Mouse (Mus musculus) MN1 (cell line): ENCODE measurements around the gene Syncrip.
A peak's percentile ranks its signal among the peaks of the same experiment; 100 is the strongest.
"Not testable (repeated sequence)": the region's sequence is repeated elsewhere in the genome, so short reads cannot be mapped to it uniquely, and the experiment has no call there.

Experiments
- DNase-seq: peaks from one replicate; pipeline ENCODE4 v3.0.0-alpha.2; 2016; ENCODE audit warnings: low spot score

Syncrip gene

DNA sequence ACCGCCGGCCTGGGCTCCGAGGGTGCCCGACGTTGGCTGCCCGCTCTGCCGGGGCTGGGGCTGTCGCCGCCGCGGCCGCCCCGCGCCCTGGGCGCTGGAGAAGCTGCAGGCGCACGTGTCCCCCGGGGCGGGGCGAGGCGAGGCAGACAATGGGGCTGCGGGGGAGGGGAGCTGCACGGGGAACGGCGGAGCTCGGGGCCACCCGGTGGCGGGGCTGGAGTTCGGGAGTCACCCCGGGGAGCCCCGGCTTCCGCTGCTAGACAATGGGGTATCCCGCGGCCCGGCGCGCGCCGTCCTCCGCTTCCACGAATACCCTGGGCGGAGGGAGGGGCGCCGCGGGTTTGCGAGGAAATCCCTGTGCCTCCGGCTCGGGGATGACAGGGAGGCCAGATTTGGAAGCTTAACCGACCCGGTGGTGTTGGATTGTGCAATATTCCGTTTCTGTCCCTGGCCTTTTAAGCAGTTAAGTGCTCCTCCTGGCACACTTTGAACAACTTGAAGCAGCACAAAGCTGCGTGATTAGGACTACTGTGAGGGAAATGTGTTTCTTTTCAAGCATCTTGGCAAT is 539 bp upstream of the Syncrip start:
- peak; percentile 78 for DNase-seq

DNA sequence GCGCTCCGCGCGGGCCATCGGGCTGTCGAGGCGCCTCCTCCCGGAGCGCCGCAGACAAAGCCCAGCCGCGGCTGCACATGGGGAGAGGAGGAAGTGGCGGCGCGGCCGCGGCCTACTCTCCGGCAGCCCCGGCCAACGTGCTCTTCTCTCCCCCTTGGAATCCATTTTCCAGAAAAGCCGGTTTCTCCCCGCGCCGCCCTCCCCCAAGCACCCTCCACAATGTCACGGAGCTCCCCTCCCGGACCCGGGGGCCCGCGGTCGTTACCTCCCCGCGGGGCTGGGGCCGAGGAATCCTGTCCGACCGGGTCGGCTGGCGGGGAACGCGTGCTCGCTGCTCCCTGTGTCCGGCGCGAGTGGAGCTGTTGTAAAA is 598 bp downstream of the Syncrip start:
- DNase-seq, result no peak

DNA sequence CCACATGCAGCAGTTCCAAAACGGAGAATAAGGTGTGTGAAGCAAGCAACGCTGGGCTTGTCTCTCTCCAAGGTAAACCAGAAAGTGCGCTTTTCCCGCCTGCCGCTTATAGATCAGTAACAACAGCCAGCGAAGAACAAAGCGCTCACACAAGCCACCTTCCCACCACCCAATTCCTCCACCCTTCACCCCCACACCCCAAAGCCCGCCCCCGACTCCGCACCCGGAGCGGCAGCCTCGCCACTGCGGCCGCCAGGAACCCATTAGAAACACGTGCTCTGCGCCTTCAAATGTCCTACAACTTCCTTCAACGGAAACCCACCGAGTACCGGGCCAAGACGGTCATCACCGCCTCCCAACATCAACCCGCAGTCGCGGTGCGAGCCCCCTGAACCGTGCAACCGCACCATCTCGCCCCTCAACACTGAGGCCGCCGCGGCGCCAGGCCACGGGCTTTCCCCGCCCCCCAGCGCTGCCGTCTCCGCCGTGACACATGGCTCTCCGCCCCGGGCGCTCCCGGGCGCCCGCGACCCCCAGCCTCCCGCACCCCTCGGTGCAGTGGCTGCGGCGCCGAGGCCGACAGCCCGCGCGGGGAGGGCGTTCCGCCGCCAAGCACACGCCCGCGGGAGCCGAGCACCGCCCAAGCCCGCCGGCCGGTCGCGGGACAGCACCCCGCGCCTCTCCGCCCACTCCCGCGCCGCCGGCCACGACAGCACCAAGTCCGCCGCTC is 1.1 kb downstream of the Syncrip start:
- DNase-seq, result peak; percentile 44

DNA sequence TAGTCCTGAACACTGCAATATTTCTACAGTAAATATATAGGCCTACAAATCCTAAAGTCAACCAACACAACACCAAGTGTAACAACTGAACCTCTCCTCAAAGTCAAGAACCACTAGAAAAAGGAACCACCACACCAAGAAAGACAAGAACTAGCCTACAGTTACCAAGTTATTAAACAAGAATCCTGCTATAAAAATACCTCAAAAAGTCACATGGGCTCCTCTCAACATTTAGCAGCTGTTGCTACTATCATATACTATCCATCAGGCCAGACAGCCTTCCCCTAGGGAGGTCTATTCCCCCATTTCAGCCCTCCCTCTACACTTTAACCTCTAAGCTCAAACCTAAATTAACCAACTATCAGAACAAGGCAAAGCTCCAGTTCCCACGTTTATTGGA is 2.3 kb downstream of the Syncrip start:
- DNase-seq, result no peak

DNA sequence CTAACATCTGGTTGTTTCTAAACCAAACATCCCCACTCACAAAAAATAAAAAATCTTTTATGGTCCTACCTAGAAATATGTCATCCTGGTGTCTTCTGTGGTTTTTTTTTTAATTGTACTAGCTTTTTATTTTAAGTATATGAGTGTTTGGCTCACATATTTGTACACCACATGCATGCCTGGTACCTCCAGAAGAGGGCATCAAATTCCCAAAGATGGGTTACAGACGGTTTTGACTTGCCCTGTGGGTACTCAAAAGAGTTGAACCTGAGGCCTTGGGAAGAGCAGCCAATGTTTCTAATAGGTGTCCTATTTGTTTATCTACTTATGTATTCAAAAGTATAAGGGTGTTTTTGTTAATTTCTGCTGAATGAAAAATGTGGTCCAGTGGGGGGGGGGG is 6.2 kb downstream of the Syncrip start:
- peak; percentile 25 for DNase-seq

DNA sequence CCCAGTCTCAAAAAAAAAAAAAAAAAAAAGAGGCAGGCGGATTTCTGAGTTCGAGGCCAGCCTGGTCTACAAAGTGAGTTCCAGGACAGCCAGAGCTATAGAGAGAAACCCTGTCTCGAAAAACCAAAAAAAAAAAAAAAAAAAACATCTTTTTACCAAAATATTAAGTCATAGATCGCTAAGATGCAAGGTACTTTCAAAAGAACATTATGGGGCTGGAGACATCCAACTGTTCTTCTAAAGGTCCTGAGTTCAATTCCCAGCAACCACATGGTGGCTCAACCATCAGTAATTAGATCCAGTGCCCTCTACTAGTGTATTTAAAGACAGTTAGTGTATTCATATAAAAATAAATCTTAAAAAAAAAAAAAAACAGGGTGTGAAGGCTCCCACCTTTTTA is 21.4 kb downstream of the Syncrip start:
- not testable (repeated sequence) for DNase-seq

DNA sequence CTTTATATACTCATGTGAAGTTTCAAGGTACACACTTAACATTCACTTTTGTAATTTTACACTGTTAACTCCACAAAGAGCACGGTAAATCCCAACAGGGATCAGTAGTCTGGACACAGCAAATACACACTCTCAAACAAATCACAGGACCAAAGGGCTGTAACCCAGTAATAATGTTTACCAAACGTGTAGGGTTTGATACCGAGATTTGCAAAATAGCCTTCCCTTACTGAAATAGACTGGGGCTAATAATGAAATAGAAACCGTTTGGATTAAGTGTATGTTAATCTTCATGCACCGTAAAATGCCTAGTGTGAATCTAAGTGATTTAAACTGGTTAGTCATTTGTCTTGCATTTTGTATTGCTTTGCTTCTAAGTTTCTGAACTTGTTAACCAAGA is 42.4 kb downstream of the Syncrip start:
- DNase-seq, result no peak

DNA sequence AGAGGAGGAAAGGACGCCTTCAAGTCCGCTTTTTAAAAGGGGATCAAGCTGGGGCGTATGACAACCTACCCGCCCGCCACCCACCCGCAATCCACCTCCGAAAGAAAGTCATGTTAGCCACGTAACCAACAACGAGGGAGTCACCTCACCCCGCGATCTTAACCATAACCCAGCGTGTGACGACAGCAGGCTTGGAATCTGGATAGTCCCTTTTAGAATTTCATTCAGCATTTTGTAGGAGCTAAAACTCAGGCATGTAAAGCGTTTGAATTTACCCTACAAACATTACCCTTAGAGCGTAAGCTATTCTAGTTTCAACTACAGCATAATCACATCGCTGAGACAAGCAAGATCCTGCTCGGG is 43.2 kb downstream of the Syncrip start:
- DNase-seq, result no peak

DNA sequence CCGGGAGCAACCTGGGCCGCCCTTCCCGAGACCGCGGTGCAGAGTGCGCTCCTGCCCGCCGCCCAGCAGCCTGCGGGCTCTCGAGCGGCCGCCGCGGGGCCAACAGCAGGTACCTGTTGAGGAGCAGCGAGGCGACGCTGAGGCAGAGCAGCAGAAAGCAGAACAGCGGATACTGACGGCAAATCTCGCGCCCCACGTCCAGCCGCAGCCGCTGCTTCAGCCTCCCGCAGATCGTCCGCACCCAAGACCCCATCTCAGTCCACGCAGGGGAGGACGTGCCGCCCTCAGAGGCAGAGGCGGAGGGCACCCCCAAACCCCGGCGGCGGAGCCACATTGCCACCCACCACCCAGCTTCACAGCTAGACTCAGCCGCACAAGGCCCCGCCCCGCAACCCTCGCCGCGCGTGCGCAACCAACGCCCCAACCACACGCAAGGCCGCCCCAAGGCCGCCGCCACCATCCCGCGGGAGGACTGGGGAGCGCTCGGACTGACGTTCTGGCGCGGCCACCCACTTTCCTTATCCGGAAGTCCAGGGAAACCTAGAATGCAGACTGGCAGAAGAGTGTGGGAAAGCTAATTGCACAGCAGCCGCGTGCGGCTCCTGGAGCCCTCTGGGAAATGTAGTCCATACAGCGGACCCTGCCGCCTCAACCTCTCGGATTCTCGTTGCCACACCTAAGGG is 43.7 kb downstream of the Syncrip start, which contains the start of gene Snx14:
Gene Snx14 (minus strand): TSS at position 404 of the 683 bp plus-strand sequence.
- peak; percentile 97 for DNase-seq

DNA sequence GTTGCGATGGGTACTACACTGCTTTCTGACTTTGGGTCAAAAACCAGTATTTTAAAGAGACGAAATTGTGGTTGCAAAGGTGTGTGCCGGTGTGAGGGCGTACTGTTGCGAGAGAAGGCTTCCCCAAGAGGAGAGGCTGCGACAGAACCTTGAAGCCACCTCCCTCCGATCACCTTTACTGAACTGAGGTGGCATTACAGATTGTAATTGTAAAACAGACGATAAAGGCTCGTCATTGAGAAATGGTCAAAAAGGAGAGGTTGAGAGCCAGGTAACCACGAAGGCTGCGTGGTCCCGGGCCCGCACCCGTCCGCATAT is 44.2 kb downstream of the Syncrip start:
- DNase-seq, result no peak

DNA sequence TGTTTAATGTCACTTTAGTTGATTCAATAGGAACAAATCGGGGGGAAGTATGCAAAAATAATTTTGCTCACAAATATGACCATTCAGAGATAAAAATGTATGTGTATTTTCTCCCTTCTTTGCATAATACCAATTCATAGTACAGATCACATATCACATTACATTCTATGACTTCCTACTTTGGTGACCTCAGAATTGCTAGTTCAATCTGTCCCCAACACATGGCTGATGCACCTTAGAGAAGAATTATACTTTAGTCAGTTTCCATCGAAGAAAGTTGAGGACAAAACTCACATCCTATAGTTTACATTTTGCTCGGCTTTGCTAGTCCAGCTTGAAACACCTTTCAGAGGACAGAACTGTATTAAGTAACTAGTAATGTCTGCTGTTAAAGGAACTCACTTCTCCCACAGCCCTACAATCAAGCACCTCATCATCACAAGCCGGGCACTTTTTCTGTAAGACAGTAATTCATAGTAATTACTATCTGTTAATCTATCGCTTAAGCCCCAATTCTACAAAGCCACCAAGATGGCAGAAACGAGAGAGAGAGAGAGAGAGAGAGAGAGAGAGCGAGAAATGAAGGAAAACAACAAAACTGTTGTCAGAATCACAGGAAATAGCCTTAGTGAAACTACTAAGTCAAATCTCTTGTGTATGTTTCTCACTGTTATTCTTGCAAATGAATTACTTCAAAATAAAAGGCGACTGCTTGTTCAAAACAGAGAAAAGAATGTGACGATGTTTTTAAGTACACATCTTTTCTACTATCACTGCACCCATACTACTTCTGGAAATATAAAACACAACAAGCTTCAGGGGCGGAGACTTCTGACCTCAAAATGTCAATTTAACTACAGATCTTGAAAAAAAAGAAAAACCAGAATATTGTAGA is 44.8 kb downstream of the Syncrip start:
- peak; percentile 19 for DNase-seq

DNA sequence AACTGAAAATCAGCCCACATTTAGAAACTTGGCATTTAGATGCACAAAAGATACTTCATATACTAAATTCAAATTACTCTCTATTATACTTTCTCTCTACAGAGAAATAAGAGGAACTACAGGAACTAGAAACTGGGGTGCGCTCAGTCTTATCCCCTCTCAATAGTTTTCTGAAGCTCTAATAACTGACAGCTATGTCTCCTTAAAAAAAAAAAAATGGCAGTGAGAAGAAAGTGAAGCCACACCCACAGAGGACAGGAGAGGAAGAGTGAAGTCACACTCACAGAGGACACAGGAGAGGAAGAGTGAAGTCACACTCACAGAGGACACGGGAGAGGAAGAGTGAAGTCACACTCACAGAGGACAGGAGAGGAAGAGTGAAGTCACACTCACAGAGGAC is 58.0 kb downstream of the Syncrip start:
- DNase-seq, result no peak

DNA sequence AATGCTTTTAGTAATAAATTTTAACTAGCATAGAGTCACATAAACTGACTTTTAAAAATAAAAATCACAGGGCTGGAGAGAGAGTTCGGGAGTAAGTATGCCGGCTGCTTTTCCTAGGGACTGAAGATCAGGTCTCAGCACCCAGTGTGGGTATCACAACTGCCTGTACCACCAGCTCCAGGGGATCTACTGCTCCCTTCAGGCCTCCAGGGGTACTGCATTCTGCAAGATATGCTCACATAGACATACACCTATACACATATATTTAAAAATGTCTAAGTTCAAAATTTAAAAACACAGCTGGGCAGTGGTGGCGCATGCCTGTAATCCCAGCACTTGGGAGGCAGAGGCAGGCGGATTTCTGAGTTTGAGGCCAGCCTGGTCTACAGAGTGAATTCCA is 59.9 kb downstream of the Syncrip start:
- DNase-seq, result no peak

DNA sequence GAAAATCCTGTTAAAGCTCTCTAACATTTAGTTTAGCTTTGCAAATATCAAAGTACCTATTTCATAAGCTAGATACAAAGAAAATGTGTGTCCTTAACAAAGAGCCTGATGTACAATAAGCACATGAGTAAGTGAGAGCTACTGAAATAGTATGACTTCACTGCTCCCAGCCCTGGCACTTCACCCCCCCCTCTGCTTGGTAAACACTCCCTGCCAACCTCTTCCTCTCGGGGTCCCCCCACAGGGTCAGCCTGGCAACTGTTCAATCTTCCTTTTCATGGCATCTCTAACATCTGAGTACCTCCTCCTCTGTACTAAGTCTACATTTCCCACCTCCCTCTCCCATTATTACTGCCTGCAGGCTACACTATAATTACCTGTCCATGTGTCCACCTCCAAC is 65.6 kb downstream of the Syncrip start:
- no peak for DNase-seq

DNA sequence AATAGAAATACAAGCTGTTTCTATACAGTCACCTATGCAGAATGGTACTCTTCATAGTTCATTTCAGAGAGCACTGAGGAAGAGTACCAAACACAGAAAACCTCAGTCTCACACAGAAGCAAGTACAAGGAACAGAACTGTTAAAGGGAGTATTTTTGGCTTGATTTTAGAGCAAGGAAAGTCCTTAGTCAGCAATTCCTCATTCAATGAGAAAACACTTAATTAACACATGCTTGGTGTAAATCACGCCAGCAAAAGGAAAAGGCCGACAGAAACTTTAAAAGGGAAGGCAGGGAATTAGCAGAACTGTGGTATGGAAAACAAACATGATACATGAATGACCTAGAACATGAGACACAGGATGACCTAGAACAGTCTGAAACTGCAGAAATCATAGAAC is 72.4 kb downstream of the Syncrip start:
- DNase-seq, result no peak

DNA sequence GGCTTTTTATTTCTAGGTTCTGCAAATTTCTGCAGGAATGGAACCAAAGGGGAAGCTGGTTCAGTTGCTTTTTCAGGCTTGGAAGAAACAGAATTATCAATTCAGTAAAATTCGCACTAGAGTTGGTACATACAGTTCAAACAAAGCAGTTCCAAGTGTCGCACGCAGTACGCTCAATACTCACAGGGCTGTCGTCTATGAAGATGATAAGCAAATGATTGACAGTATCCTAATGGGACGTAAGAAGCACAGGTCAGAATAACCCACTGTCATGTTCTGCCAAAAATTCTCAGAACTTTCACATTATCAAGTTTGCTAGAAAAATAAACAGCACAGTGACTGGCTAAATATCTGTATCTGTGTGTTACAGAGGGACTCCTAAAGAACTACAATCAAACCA is 77.9 kb downstream of the Syncrip start:
- DNase-seq, result no peak

DNA sequence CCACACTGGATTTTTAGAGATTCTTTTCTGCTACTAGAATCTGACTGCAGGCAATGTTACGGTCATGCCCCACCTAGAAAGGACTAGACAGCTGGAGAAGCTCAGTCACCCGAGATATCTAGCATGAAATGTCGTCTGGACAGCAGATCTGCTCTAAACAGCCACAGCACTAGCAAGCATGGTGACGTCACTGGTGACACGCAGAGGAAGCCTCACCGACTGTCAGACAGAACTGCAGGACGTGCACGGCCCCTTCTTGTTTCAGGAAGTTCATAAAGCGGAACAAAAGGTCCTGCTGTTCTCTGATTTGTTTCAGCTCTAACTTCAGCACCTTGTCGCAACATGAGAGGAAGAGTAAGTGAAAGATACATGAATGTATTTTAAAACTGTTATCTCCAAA is 78.3 kb downstream of the Syncrip start:
- DNase-seq, result no peak

DNA sequence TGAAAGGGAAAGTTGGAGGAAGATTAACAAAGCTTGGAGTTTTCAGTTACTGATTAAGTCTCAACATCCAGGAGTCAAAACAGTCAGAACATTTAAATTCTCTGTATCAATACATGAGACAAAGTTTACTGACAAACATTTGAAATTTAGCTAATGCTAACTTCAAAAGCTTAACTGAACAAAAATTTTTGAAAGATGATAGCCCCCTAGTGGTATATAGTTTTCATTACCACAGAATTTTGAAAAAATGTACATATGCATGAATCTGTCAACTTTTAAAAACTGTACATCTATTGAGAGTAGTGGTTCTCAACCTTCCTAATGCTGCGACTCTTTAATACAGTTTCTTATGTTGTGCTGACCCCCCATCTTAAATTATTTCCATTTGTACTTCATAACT is 83.9 kb downstream of the Syncrip start:
- no peak for DNase-seq
